Mouse (Mus musculus) gonadal fat pad, adult 2 months (tissue): ENCODE data around the gene Pdzrn3. TPM values are rescaled to one million over a fixed set of nuclear protein-coding genes. Genes with fewer than 3 reads are reported as not detected.

Experiments used
- DNase-seq: peaks from one replicate; pipeline ENCODE4 v3.0.0-alpha.2; 2012; ENCODE audit warnings: low read depth
- polyA plus RNA-seq: library from polyadenylated mRNA; depleted of rRNA; stranded (reverse); fragments of >200 nt; gene quantifications from 2 replicates; pipeline ENCODE4 v1.2.3, GENCODE M21; 2012

Gene Pdzrn3
- polyA plus RNA-seq, 1 experiment, result 18.1 TPM

- no peak for DNase-seq
These were observed 178.8 kb downstream of the Pdzrn3 start for GRCm38 (mm10) chr6:101198943-101199298.

- no peak for DNase-seq
These were observed 179.3 kb downstream of the Pdzrn3 start for GRCm38 (mm10) chr6:101198284-101198942.

- DNase-seq, result no peak
These were observed 180.1 kb downstream of the Pdzrn3 start for GRCm38 (mm10) chr6:101197642-101198041.

- DNase-seq, result no peak
These were observed 181.8 kb downstream of the Pdzrn3 start for GRCm38 (mm10) chr6:101195891-101196290.

GRCm38 (mm10) chr6:101194386-101194925 is 183.2 kb downstream of the Pdzrn3 start:
- DNase-seq, result no peak

- peak; percentile 13 for DNase-seq
These were observed 186.1 kb downstream of the Pdzrn3 start for GRCm38 (mm10) chr6:101191576-101191975.

GRCm38 (mm10) chr6:101187322-101187721 is 190.4 kb downstream of the Pdzrn3 start:
- DNase-seq, result no peak

GRCm38 (mm10) chr6:101186887-101187286 is 190.8 kb downstream of the Pdzrn3 start:
- DNase-seq, result no peak

GRCm38 (mm10) chr6:101184103-101184785 is 193.5 kb downstream of the Pdzrn3 start:
- DNase-seq, result no peak

- no peak for DNase-seq
These were observed 207.0 kb downstream of the Pdzrn3 start for GRCm38 (mm10) chr6:101170699-101171098.

- DNase-seq, result no peak
These were observed 224.2 kb downstream of the Pdzrn3 start for GRCm38 (mm10) chr6:101153511-101153921.

GRCm38 (mm10) chr6:101135368-101135767 is 242.3 kb downstream of the Pdzrn3 start:
- DNase-seq, result no peak

GRCm38 (mm10) chr6:101125396-101125795 is 252.3 kb downstream of the Pdzrn3 start:
- no peak for DNase-seq

GRCm38 (mm10) chr6:101108951-101109350 is 268.7 kb downstream of the Pdzrn3 start:
- no peak for DNase-seq

- DNase-seq, result no peak
These were observed 274.2 kb downstream of the Pdzrn3 start for GRCm38 (mm10) chr6:101103506-101103905.

GRCm38 (mm10) chr6:101101709-101102654 is 275.7 kb downstream of the Pdzrn3 start:
- no peak for DNase-seq
